Mouse (Mus musculus) urinary bladder, adult 2 months (tissue): ENCODE measurements around the gene Pde6h. TPM values are rescaled to one million over a fixed set of nuclear protein-coding genes. Genes with fewer than 3 reads are reported as not detected.
"Not testable (repeated sequence)": the region's sequence is repeated elsewhere in the genome, so short reads cannot be mapped to it uniquely, and the experiment has no call there.

Source experiments
- DNase-seq: peaks from one replicate; pipeline ENCODE4 v3.0.0; 2022; ENCODE audit warnings: low spot score
- polyA plus RNA-seq: library from polyadenylated mRNA; depleted of rRNA; stranded (reverse); fragments of >200 nt; gene quantifications from 2 replicates; pipeline ENCODE4 v1.2.3, GENCODE M21; 2012

The Pde6h gene
- polyA plus RNA-seq, 1 experiment, result 0.72 TPM

DNA sequence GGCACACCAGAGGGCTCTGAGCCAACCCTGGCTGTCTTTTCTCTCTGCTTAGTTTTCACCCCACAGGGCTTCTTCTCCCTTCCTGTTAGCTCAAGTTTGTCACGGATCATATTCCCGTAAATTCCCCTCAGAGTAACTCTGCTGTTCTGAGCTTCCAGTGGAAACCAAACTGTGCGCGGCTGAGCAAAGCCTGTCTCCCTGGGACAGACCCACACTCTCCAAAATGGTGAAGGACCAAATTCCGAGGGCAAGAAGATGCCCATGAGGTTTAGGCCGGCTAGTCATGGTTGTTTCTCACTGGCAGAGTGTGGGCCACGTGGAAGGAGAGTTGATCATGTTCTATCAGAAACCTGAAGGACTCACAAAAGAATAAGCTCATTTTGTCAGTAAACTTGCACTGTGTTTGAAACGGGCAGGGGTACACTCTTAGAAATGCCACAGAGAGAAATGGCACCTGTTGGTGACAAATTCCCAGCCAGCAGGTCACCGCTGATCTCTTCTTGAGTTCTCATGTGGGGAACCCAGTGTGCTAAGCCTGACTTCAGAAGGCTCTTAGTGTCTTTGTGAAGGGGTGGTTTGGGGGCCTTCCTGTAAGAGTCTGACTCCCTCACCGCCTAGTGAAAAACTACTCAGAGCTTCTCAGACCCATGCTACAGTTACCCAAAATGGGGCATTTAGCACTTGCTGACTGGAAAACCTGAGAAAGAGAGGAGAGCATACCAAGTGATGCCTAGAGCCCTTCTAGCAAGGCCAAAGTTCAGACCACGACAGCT, 16.7 kb downstream of the Pde6h start:
- no peak for DNase-seq

DNA sequence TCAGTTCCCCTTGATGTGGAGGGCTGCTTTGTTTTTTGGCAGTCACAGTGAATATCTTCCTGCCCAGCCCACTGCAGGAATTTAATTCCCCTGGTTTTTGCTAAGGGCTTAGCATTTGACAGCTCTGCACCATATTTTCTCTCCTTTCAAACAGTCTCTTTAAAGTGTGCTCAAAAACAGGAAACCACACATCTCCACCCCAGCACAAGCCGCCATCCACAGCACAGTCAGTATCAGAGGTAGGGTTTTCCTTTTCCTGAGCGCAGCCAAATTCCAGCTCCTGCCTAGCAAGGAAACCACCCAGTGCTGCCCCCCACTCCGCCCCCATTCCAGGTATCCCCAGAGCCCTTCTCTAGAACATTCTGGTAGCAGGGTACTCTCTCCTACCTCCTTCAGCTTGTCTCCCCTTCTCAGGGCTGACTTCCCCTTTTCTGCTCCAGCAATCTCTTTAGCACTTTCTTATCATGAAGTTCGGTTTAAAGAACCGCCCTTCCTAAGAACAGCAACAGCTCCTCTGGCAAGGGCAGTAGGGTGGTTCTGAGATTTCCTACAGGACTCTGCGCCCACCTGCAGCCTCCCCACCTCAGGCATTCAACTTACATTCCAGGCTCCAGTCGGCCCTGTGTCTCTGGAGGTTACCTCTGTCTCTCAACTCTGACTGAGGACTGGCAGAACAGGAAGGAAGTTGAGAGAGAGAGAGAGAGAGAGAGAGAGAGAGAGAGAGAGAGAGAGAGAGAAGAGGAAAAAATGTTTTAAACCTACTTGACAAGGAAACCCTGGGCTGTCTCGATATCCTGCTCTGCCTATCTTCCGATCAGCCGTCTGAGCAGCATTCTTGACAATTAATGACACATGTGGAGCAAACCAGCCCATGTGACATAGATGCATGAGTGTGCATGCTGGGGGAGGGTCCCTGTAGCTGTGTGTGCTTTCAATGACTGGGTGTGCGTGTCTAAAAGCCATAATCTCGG, 17.7 kb downstream of the Pde6h start, which contains the start of gene Arhgdib:
Gene Arhgdib, minus strand, starts transcription at position 849 of the 971 bp plus-strand sequence.
- no peak for DNase-seq

- DNase-seq, result no peak
Measured at GRCm38 (mm10) chr6:136942280-136942679, 18.6 kb downstream of the Pde6h start.

GRCm38 (mm10) chr6:136943392-136943791, 19.8 kb downstream of the Pde6h start:
- no peak for DNase-seq

DNA sequence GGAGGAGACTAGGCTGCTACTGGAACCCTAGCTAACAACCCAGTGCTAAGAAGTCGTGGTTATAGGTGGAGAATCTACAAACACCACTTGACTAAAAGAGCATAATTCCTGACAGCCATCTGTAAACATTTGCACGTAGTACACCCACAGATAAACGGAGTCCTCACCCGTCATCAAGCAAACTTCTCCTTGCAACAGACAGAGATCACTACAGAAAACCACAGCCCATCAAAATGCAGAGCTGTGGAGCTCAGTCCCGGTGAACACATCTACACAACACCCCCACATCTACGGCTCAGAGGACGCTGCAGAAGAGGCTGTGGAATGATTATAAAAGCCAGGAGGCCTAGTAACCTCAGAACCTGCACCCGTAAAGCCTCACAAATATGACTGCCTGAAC, 20.9 kb downstream of the Pde6h start:
- no peak for DNase-seq

- no peak for DNase-seq
Measured at GRCm38 (mm10) chr6:136946241-136946640, 22.6 kb downstream of the Pde6h start.

- no peak for DNase-seq
Measured at GRCm38 (mm10) chr6:136946943-136947342, 23.3 kb downstream of the Pde6h start.

DNA sequence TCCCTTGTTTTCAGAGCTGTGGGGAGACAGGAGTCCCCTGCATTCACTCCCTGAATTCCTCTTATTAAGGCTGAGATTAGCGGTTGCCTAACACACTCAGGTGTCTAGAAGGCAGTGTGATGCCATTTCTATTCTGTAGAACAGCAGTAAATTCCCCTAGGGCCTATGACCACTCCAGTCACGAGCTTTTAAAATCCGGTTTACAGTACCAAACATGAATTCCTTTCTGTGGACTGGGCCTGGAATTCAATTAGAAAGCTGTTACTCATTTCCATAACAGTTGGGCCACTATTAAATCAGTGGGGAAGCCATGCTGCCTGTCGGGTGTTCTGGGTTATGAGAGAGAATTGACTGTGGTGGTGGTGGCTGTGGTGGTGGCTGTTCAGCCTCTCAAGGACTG, 24.1 kb downstream of the Pde6h start:
- DNase-seq, result no peak

GRCm38 (mm10) chr6:136950171-136950570, 26.5 kb downstream of the Pde6h start:
- no peak for DNase-seq

GRCm38 (mm10) chr6:136952930-136953329, 29.3 kb downstream of the Pde6h start:
- DNase-seq, result no peak

GRCm38 (mm10) chr6:136954192-136954591, 30.6 kb downstream of the Pde6h start:
- no peak for DNase-seq

GRCm38 (mm10) chr6:136954715-136955114, 31.1 kb downstream of the Pde6h start:
- no peak for DNase-seq

- no peak for DNase-seq
Measured at GRCm38 (mm10) chr6:136955240-136955639, 31.6 kb downstream of the Pde6h start.

DNA sequence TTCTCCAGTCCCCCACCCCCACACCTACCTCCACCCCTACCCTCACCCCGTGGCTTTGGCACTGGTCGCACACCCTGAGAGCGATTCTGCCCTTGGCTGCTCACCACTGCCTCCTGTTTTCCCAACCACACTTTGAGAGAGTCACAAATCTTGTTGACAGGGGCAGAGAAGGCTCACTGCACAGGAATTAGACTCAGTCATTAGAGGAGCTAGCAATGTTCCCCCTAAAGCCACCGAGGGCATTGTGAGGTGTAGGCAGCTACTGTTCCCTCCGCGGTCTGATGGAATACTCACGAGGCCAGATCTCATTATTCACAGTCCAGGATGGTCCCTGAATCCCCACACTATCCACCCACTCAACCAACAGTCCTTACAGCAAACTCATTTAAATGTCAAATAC, 33.4 kb downstream of the Pde6h start:
- DNase-seq, result no peak

DNA sequence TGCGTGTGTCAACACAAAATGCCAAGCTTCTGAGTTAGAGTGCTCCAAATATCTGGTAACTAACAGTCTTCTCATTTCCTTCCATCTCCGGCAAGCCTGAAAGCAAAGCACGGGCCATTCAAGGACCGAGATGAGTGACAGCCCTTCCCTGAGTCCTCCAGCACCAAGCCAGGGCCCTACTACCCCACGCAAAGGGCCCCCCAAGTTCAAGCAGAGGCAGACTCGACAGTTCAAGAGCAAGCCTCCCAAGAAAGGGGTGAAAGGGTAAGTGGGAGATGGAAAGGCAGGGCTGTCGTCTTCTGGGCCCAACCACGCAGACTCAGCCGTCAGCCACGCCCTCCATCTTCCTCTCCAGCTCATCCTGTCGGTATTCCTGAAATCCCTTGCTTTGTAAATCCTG, 35.5 kb downstream of the Pde6h start:
- no peak for DNase-seq

- DNase-seq, result no peak
Measured at GRCm38 (mm10) chr6:136962957-136963356, 39.3 kb downstream of the Pde6h start.

GRCm38 (mm10) chr6:136964609-136965510, 41.2 kb downstream of the Pde6h start:
- no peak for DNase-seq

DNA sequence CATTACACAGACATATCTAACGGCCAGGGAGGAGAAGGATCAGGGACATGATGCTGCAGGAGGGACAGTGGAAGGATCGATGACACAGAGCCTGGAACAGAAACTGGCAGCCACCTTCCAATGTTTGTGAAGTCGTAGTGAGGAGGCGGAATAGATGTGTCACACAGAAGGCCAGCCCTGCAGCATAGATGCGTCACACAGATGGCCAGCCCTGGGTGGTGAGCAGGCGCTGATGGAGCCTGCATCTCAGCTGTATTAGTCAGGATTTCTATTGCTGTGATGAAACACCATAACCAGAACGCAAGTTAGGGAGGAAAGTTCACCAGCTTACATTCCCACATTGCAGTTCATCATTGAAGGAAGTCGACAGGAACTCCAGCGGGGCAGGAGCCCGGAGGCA, 42.3 kb downstream of the Pde6h start:
- DNase-seq, result no peak

- no peak for DNase-seq
Measured at GRCm38 (mm10) chr6:136967466-136967865, 43.8 kb downstream of the Pde6h start.

- not testable (repeated sequence) for DNase-seq
Measured at GRCm38 (mm10) chr6:136968877-136969276, 45.2 kb downstream of the Pde6h start.

DNA sequence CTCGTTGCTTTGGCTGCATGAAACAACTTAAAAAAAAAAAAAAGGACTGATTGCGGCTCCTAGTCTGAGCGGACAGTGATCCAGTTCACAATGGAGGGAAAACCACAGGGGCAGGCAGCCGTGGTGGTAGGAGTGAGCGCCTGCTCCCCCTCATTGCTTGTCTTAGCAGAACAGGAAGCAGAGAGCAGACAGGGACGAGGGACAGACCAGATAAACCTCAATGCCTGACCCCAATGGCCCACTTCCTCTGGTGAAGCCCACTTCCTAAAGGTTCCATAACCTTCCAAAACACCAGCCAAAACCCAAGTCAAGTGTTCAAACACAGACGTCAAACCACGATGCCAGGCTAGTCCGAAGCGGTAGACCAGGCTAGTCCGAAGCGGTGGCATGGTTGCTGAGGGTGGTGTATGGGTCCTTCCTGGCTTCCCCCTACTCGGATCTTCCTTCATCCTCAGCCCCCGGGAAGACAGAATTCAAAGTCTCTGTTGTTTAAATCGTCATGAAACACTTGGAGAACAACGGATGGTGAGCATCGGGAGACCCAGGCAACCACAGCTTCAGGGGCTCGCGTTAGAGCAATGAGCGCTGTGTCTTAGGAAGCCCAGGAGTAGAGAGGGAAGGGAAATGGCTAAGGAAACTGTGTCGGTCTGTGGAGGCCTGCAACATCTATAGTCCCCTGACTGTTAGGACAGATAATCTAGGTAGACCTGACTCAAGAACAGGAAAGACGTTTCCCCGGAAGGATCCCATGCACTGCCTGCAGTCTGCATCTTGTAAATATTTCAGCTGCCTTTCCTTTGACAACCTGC, 55.8 kb downstream of the Pde6h start:
- no peak for DNase-seq
